8 mouse cellular contexts compared by ENCODE assay signal in genomic region chr2:30771806-30772460, GRCm38 (mm10). TPM values are rescaled to one million over a fixed set of nuclear protein-coding genes. Genes with fewer than 3 reads are reported as not detected.
DNase-seq lines count a peak whose midpoint lies in the region; ATAC-seq and TF ChIP-seq lines count a peak whose summit lies in the region.

No protein-coding gene starts in this region.

- H3K9ac ChIP-seq in embryonic facial prominence, embryonic 14.5 days (ENCODE audit: low read depth, low read length): peak overlapping the region; percentile 74
- peak overlapping the region; percentile 67 for H3K9ac ChIP-seq in kidney, embryonic 14.5 days (ENCODE audit: low read depth, low read length)
- peak overlapping the region; percentile 79 for H3K9ac ChIP-seq in limb, embryonic 13.5 days
- H3K9ac ChIP-seq in midbrain, embryonic 14.5 days (replicated peaks; ENCODE audit: low read length): peak overlapping the region; percentile 64

- H3K4me2 ChIP-seq in embryonic facial prominence, embryonic 14.5 days (ENCODE audit: low read depth, low read length): peak overlapping the region; percentile 97
- H3K4me2 ChIP-seq in kidney, embryonic 14.5 days (replicated peaks; ENCODE audit: low read depth, low read length): peak overlapping the region; percentile 96
- peak overlapping the region; percentile 95 for H3K4me2 ChIP-seq in limb, embryonic 13.5 days (replicated peaks)
- H3K4me2 ChIP-seq in midbrain, embryonic 14.5 days (ENCODE audit: low read length): peak overlapping the region; percentile 88

- TF ChIP-seq POLR2A in thymus, adult 2 months (IDR thresholded peaks at IDR 0.05; ENCODE audit: control insufficient read depth, extremely low read depth, insufficient read depth, low read length, poor library complexity): no peak

- peak; percentile 64 for ATAC-seq in embryonic facial prominence, embryonic 14.5 days (ENCODE audit: low read depth)
- peak; percentile 44 for ATAC-seq in kidney, embryonic 14.5 days (ENCODE audit: low FRiP score, low TSS enrichment)
- peak; percentile 34; the same call in 1 of the 2 replicates for ATAC-seq in limb, embryonic 13.5 days (ENCODE audit: low FRiP score, low read depth)
- ATAC-seq in midbrain, embryonic 14.5 days (ENCODE audit: low FRiP score, low TSS enrichment): peak; percentile 28; the same call in 1 of the 2 replicates

- 5% methylated on average over 19 of the region's 19 CpGs for WGBS in thymus, adult 2 months
- 10% methylated on average over 18 of the region's 19 CpGs for WGBS in embryonic facial prominence, embryonic 14.5 days
- 9% methylated on average over 19 of the region's 19 CpGs for WGBS in kidney, embryonic 14.5 days
- WGBS in limb, embryonic 13.5 days: 9% methylated on average over 19 of the region's 19 CpGs
- WGBS in midbrain, embryonic 14.5 days: 9% methylated on average over 19 of the region's 19 CpGs

- H3K27me3 ChIP-seq in thymus, adult 2 months (ENCODE audit: control insufficient read depth, insufficient read depth, low read length): peaks cover 17% of the 10 kb centered on the region; the same call in 1 of the 2 replicates
- no peaks in the 10 kb centered on the region for H3K27me3 ChIP-seq in embryonic facial prominence, embryonic 14.5 days (replicated peaks; ENCODE audit: control insufficient read depth, insufficient read depth, low read length)
- no peaks in the 10 kb centered on the region for H3K27me3 ChIP-seq in kidney, embryonic 14.5 days (ENCODE audit: control insufficient read depth, insufficient read depth, low read length)
- no peaks in the 10 kb centered on the region for H3K27me3 ChIP-seq in limb, embryonic 13.5 days
- H3K27me3 ChIP-seq in midbrain, embryonic 14.5 days (ENCODE audit: control insufficient read depth, insufficient read depth, low read length): no peaks in the 10 kb centered on the region

- DNase-seq in thymus, adult 2 months: no peak
- DNase-seq in thymus, postnatal 36 days: no peak
- peak; percentile 80 for DNase-seq in embryonic facial prominence, embryonic 14.5 days (ENCODE audit: low spot score)
- peak; percentile 82 to 88 for DNase-seq in heart, adult 9 months (ENCODE audit: low spot score in 2 of 2)
- DNase-seq in midbrain, embryonic 14.5 days: peak; percentile 72
- peak; percentile 45 to 59 for DNase-seq in spleen, postnatal 14 days (ENCODE audit: low spot score in 2 of 2)

- peaks cover 10% of the 10 kb centered on the region; the same call in 1 of the 2 replicates for H3K4me1 ChIP-seq in thymus, adult 2 months (replicated peaks; ENCODE audit: control insufficient read depth, insufficient read depth, low read length)
- peaks cover 13% of the 10 kb centered on the region for H3K4me1 ChIP-seq in embryonic facial prominence, embryonic 14.5 days (ENCODE audit: control insufficient read depth, insufficient read depth, low read length)
- H3K4me1 ChIP-seq in kidney, embryonic 14.5 days (ENCODE audit: control insufficient read depth, insufficient read depth, low read length): peaks cover 26% of the 10 kb centered on the region
- peaks cover 23% of the 10 kb centered on the region for H3K4me1 ChIP-seq in limb, embryonic 13.5 days
- H3K4me1 ChIP-seq in midbrain, embryonic 14.5 days (ENCODE audit: control insufficient read depth, insufficient read depth, low read length): peaks cover 22% of the 10 kb centered on the region

- no peaks in the 10 kb centered on the region for H3K9me3 ChIP-seq in embryonic facial prominence, embryonic 14.5 days (ENCODE audit: control insufficient read depth, low read length)
- H3K9me3 ChIP-seq in kidney, embryonic 14.5 days (ENCODE audit: control insufficient read depth, low read length): no peaks in the 10 kb centered on the region
- H3K9me3 ChIP-seq in limb, embryonic 13.5 days: no peaks in the 10 kb centered on the region
- no peaks in the 10 kb centered on the region for H3K9me3 ChIP-seq in midbrain, embryonic 14.5 days (ENCODE audit: control insufficient read depth, low read length)

- H3K4me3 ChIP-seq in thymus, adult 2 months (ENCODE audit: control insufficient read depth, insufficient read depth, low read length): peak overlapping the region; percentile 11
- H3K4me3 ChIP-seq in embryonic facial prominence, embryonic 14.5 days (ENCODE audit: low read depth, low read length): peak overlapping the region; percentile 54
- H3K4me3 ChIP-seq in kidney, embryonic 14.5 days (ENCODE audit: low read length): peak overlapping the region; percentile 43
- peak overlapping the region; percentile 53 for H3K4me3 ChIP-seq in limb, embryonic 13.5 days
- peak overlapping the region; percentile 40 for H3K4me3 ChIP-seq in midbrain, embryonic 14.5 days (replicated peaks; ENCODE audit: low read depth, low read length)

- no peak for TF ChIP-seq CTCF in thymus, adult 2 months (IDR thresholded peaks at IDR 0.05; ENCODE audit: borderline replicate concordance, control insufficient read depth, extremely low read depth, insufficient read depth, low read length, poor library complexity)

- H3K36me3 ChIP-seq in thymus, adult 2 months (ENCODE audit: control insufficient read depth, insufficient read depth, low read length): no peaks in the 10 kb centered on the region
- no peaks in the 10 kb centered on the region for H3K36me3 ChIP-seq in embryonic facial prominence, embryonic 14.5 days (ENCODE audit: control insufficient read depth, insufficient read depth, low read length)
- no peaks in the 10 kb centered on the region for H3K36me3 ChIP-seq in kidney, embryonic 14.5 days (ENCODE audit: control insufficient read depth, insufficient read depth, low read length)
- H3K36me3 ChIP-seq in limb, embryonic 13.5 days: no peaks in the 10 kb centered on the region
- no peaks in the 10 kb centered on the region for H3K36me3 ChIP-seq in midbrain, embryonic 14.5 days (ENCODE audit: control insufficient read depth, insufficient read depth, low read length)

- H3K27ac ChIP-seq in thymus, adult 2 months (ENCODE audit: control insufficient read depth, insufficient read depth, low read length): no peak overlapping the region
- peak overlapping the region; percentile 80 for H3K27ac ChIP-seq in embryonic facial prominence, embryonic 14.5 days (replicated peaks; ENCODE audit: low read depth, low read length)
- H3K27ac ChIP-seq in kidney, embryonic 14.5 days (ENCODE audit: low read depth, low read length): peak overlapping the region; percentile 85
- peak overlapping the region; percentile 33; the same call in 1 of the 2 replicates for H3K27ac ChIP-seq in limb, embryonic 13.5 days
- H3K27ac ChIP-seq in midbrain, embryonic 14.5 days (replicated peaks; ENCODE audit: low read depth, low read length): peak overlapping the region; percentile 82

RNA-seq across cellular contexts. Expression of gene 1700001O22Rik, which starts 31.5 kb away (rescaled TPM):
- polyA plus RNA-seq in thymus, adult 2 months (2012; rRNA removed): 4.0 and 5.2 TPM in 2 replicates
- 1.9 and 2.5 TPM in 2 replicates for polyA plus RNA-seq in embryonic facial prominence, embryonic 14.5 days (2014; fragmentation: Nextera tagmentation; extraction: Ambion mirVana)
- 3.8 and 4.2 TPM in 2 replicates for polyA plus RNA-seq in kidney, embryonic 14.5 days (2014; fragmentation: Nextera tagmentation; extraction: Ambion mirVana)
- polyA plus RNA-seq in limb, embryonic 13.5 days (2015; fragmentation: Nextera tagmentation; extraction: Ambion mirVana): 3.2 and 3.4 TPM in 2 replicates
- 0.87 and 1.0 TPM in 2 replicates for polyA plus RNA-seq in midbrain, embryonic 14.5 days (2014; fragmentation: Nextera tagmentation; extraction: Ambion mirVana)

RNA-seq across cellular contexts. Expression of gene Ntmt1, which starts 35.7 kb away (rescaled TPM):
- polyA plus RNA-seq in thymus, adult 2 months (2012; rRNA removed): 30.5 and 33.9 TPM in 2 replicates
- 81.7 and 85.6 TPM in 2 replicates for polyA plus RNA-seq in embryonic facial prominence, embryonic 14.5 days (2014; fragmentation: Nextera tagmentation; extraction: Ambion mirVana)
- polyA plus RNA-seq in kidney, embryonic 14.5 days (2014; fragmentation: Nextera tagmentation; extraction: Ambion mirVana): 95.6 and 101 TPM in 2 replicates
- 98.1 and 104 TPM in 2 replicates for polyA plus RNA-seq in limb, embryonic 13.5 days (2015; fragmentation: Nextera tagmentation; extraction: Ambion mirVana)
- polyA plus RNA-seq in midbrain, embryonic 14.5 days (2014; fragmentation: Nextera tagmentation; extraction: Ambion mirVana): 114 and 122 TPM in 2 replicates

RNA-seq across cellular contexts. Expression of gene Asb6, which starts 58.2 kb away (rescaled TPM):
- 97.6 and 103 TPM in 2 replicates for polyA plus RNA-seq in thymus, adult 2 months (2012; rRNA removed)
- 26.6 and 30.4 TPM in 2 replicates for polyA plus RNA-seq in embryonic facial prominence, embryonic 14.5 days (2014; fragmentation: Nextera tagmentation; extraction: Ambion mirVana)
- 29.7 and 33.3 TPM in 2 replicates for polyA plus RNA-seq in kidney, embryonic 14.5 days (2014; fragmentation: Nextera tagmentation; extraction: Ambion mirVana)
- polyA plus RNA-seq in limb, embryonic 13.5 days (2015; fragmentation: Nextera tagmentation; extraction: Ambion mirVana): 38.7 and 39.2 TPM in 2 replicates
- polyA plus RNA-seq in midbrain, embryonic 14.5 days (2014; fragmentation: Nextera tagmentation; extraction: Ambion mirVana): 38.5 and 42.7 TPM in 2 replicates

Comparison
In these comparisons a context has a peak if more than half of its experiments do, and no peak if none do; other contexts are left out.
1. DNase-seq: peak in embryonic facial prominence, embryonic 14.5 days (single experiment), heart, adult 9 months (2 of 2), midbrain, embryonic 14.5 days (single experiment) and spleen, postnatal 14 days (2 of 2); none in thymus, adult 2 months (single experiment) and thymus, postnatal 36 days (0 of 2).
2. Peak in every context shown above with its lines, with median percentiles within 50 percentile points of each other: H3K4me3 ChIP-seq, ATAC-seq, H3K4me2 ChIP-seq and H3K9ac ChIP-seq.